Mouse (Mus musculus) common myeloid progenitor, adult 5-6 weeks (primary cell): ENCODE results near the gene Rtf2. TPM values are rescaled to one million over a fixed set of nuclear protein-coding genes. Genes with fewer than 3 reads are reported as not detected.

Experiments used
- ATAC-seq: replicated peaks from 2 replicates; pipeline ENCODE4 v1.8.0; 2016; ENCODE audit warnings: low read depth, mild to moderate bottlenecking, moderate TSS enrichment, inconsistent platforms; ENCODE audit not compliant: poor library complexity, severe bottlenecking
- total RNA-seq: library from RNA; stranded (forward); fragments of 200-1000, 187-1606 nt; gene quantifications from 2 replicates; pipeline ENCODE4 v1.2.3, GENCODE M21; 2017

Rtf2 gene
- total RNA-seq, 1 experiment from 2014 or later = 139 TPM

- ATAC-seq = peak; percentile 72
Measured at GRCm38 (mm10) chr2:172433746-172434145, 6.6 kb upstream of the Rtf2 start.

- ATAC-seq = peak; percentile 53
Measured at GRCm38 (mm10) chr2:172437371-172437952, 2.9 kb upstream of the Rtf2 start.

- ATAC-seq = peak; percentile 36
Measured at GRCm38 (mm10) chr2:172440640-172441005, 267 bp downstream of the Rtf2 start.

- peak; percentile 12; the same call in 1 of the 2 replicates for ATAC-seq
Measured at GRCm38 (mm10) chr2:172441176-172441575, 820 bp downstream of the Rtf2 start.

GRCm38 (mm10) chr2:172445617-172446016 lies 5.3 kb downstream of the Rtf2 start:
- ATAC-seq = no peak

- ATAC-seq = peak; percentile 83
Measured at GRCm38 (mm10) chr2:172447317-172447716, 7.0 kb downstream of the Rtf2 start.

GRCm38 (mm10) chr2:172448329-172448728 lies 8.0 kb downstream of the Rtf2 start:
- no peak for ATAC-seq

GRCm38 (mm10) chr2:172450640-172451039 lies 10.3 kb downstream of the Rtf2 start:
- ATAC-seq = no peak

GRCm38 (mm10) chr2:172452031-172452430 lies 11.7 kb downstream of the Rtf2 start:
- ATAC-seq = no peak

GRCm38 (mm10) chr2:172452458-172452857 lies 12.1 kb downstream of the Rtf2 start:
- no peak for ATAC-seq

- ATAC-seq = no peak
Measured at GRCm38 (mm10) chr2:172458496-172458895, 18.1 kb downstream of the Rtf2 start, which contains the start of gene Gcnt7. Gene Gcnt7, minus strand, starts transcription at chr2:172458596.

- ATAC-seq = no peak
Measured at GRCm38 (mm10) chr2:172460647-172461046, 20.3 kb downstream of the Rtf2 start.

- ATAC-seq = no peak
Measured at GRCm38 (mm10) chr2:172462813-172463212, 22.5 kb downstream of the Rtf2 start.

GRCm38 (mm10) chr2:172466427-172467132 lies 26.2 kb downstream of the Rtf2 start:
- no peak for ATAC-seq

GRCm38 (mm10) chr2:172467206-172467605 lies 26.9 kb downstream of the Rtf2 start:
- ATAC-seq = no peak

GRCm38 (mm10) chr2:172468346-172468819 lies 28.0 kb downstream of the Rtf2 start:
- ATAC-seq = no peak

GRCm38 (mm10) chr2:172472318-172472717 lies 32.0 kb downstream of the Rtf2 start, which contains the start of gene Fam209:
Gene Fam209, plus strand, starts transcription at chr2:172472520.
- no peak for ATAC-seq

GRCm38 (mm10) chr2:172473591-172473990 lies 33.2 kb downstream of the Rtf2 start:
- no peak for ATAC-seq

GRCm38 (mm10) chr2:172474970-172475369 lies 34.6 kb downstream of the Rtf2 start:
- ATAC-seq = peak; percentile 67

GRCm38 (mm10) chr2:172476707-172477260 lies 36.4 kb downstream of the Rtf2 start:
- ATAC-seq = no peak

- ATAC-seq = no peak
Measured at GRCm38 (mm10) chr2:172477350-172477749, 37.0 kb downstream of the Rtf2 start.
